Mouse (Mus musculus) forebrain, embryonic 11.5 days (tissue): ENCODE data around the gene Slc7a6os. TPM values are rescaled to one million over a fixed set of nuclear protein-coding genes. Genes with fewer than 3 reads are reported as not detected.
A peak's percentile ranks its signal among the peaks of the same experiment; 100 is the strongest.

Source experiments
- ATAC-seq: fragments of 200-750 bp; cut with Nextera tagmentation; replicated peaks from 2 replicates; pipeline ENCODE4 v1.8.0; 2017; ENCODE audit warnings: moderate TSS enrichment; ENCODE audit not compliant: low FRiP score
- DNase-seq: peaks from one replicate; pipeline ENCODE4 v3.0.0-alpha.2; 2017; ENCODE audit warnings: low spot score
- H3K27ac ChIP-seq: fragments of 300-500 bp; sonication (generic); 2 replicates; pipeline ENCODE4 v1.5.1; 2014; ENCODE audit warnings: low read depth, low read length
- H3K27me3 ChIP-seq: fragments of 300-500 bp; sonication (generic); 2 replicates; pipeline ENCODE4 v1.6.1; 2014; ENCODE audit warnings: mild to moderate bottlenecking, low read length, mixed read lengths; ENCODE audit not compliant: control insufficient read depth, insufficient read depth
- H3K36me3 ChIP-seq: fragments of 300-500 bp; sonication (generic); 2 replicates; pipeline ENCODE4 v1.6.1; 2014; ENCODE audit warnings: mild to moderate bottlenecking, low read length, moderate library complexity, mixed read lengths; ENCODE audit not compliant: control insufficient read depth, insufficient read depth
- H3K4me1 ChIP-seq: fragments of 300-500 bp; sonication (generic); replicated peaks from 2 replicates; pipeline ENCODE4 v1.6.1; 2014; ENCODE audit warnings: low read length, mixed read lengths; ENCODE audit not compliant: control insufficient read depth, insufficient read depth
- H3K4me2 ChIP-seq: fragments of 300-500 bp; sonication (generic); 2 replicates; pipeline ENCODE4 v1.6.1; 2014; ENCODE audit warnings: low read depth, mild to moderate bottlenecking, low read length, moderate library complexity, mixed read lengths; ENCODE audit not compliant: severe bottlenecking
- H3K4me3 ChIP-seq: fragments of 300-500 bp; sonication (generic); 2 replicates; pipeline ENCODE4 v1.5.1; 2014; ENCODE audit warnings: low read depth, low read length
- H3K9ac ChIP-seq: fragments of 300-500 bp; sonication (generic); 2 replicates; pipeline ENCODE4 v1.6.1; 2014; ENCODE audit warnings: low read length
- H3K9me3 ChIP-seq: fragments of 300-500 bp; sonication (generic); 2 replicates; pipeline ENCODE4 v1.6.1; 2016; ENCODE audit warnings: low read length, mixed read lengths; ENCODE audit not compliant: control insufficient read depth
- WGBS: fragments of 180-500 bp; shearing (Covaris S2); extraction: QIAGEN DNeasy Blood & Tissue Kit; methylation state at CpG from one replicate; pipeline ENCODE4 v1.1.7; 2014; 5-methylcytosine and 5-hydroxymethylcytosine counted together
- polyA plus RNA-seq: library from polyadenylated mRNA; unstranded; fragments of >200 nt; fragmentation: Nextera tagmentation; extraction: Ambion mirVana; gene quantifications from 2 replicates; pipeline ENCODE4 v1.2.1, GENCODE M21; 2014

The Slc7a6os gene
- polyA plus RNA-seq, result 44.1 and 46.8 TPM in 2 replicates

GRCm38 (mm10) chr8:106210821-106211345, at the start of gene Slc7a6os, which contains the start of gene Prmt7:
TSS of gene Slc7a6os (minus strand) at chr8:106210935.
TSS of gene Prmt7 (plus strand) at chr8:106210936.
- H3K36me3 ChIP-seq, result no peaks in the 10 kb centered on the region; the same call in 1 of the 2 replicates
- H3K4me1 ChIP-seq, result peaks cover 8% of the 10 kb centered on the region; the same call in 1 of the 2 replicates
- H3K9ac ChIP-seq, result peak within 1 kb of the TSS; percentile 89
- peak within 1 kb of the TSS; percentile 85 for H3K4me3 ChIP-seq
- peak within 1 kb of the TSS; percentile 88 for H3K27ac ChIP-seq
- ATAC-seq (peak; percentile 99), DNase-seq (peak; percentile 97)
- no peaks in the 10 kb centered on the region for H3K27me3 ChIP-seq
- peak within 1 kb of the TSS; percentile 84 for H3K4me2 ChIP-seq
- H3K9me3 ChIP-seq, result no peaks in the 10 kb centered on the region
- WGBS, result under 1% methylated on average over 52 of the region's 52 CpGs

DNA sequence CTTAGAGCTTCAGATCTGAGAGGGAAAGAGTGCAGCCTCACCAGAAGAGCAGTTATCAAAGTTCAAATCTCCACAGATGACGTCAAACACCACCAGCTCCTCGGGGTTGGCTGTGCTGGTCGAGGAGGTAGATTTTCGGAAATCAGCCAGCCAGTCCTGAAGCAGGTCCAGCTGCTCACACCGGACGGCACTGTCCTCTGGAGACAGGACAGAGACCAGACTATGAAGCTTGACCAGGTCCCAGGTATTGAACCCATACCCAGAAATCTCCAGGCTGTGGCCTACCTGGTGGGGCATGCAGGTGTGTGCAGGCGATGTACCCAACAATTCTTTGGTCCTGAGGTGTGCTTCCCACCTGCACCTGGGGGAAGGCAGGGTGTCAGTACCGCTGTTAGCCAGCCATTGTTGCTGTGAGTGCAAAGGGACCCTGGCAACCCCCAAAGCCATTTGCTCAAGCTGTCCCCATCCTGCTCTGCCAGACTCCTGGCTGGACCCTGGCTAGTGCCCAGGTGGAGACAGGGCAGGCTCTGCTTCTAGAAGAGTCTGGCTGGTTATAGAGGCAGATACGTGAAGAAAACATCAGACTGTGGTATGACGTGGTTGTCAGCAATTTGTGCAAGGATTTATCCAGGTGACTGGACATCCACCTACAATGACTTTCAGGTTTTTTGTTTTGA, 49.0 kb upstream of the Slc7a6os start:
- 89% methylated on average over 10 of the region's 10 CpGs for WGBS
- ATAC-seq (no peak), DNase-seq (no peak)
- Histone ChIP-seq H3K27ac (no peak overlapping the region), H3K4me3 (no peak overlapping the region), H3K9ac (no peak overlapping the region), H3K27me3 (no peaks in the 10 kb centered on the region), H3K36me3 (no peaks in the 10 kb centered on the region; the same call in 1 of the 2 replicates), H3K4me1 (no peaks in the 10 kb centered on the region), H3K9me3 (no peaks in the 10 kb centered on the region), H3K4me2 (no peak overlapping the region)

DNA sequence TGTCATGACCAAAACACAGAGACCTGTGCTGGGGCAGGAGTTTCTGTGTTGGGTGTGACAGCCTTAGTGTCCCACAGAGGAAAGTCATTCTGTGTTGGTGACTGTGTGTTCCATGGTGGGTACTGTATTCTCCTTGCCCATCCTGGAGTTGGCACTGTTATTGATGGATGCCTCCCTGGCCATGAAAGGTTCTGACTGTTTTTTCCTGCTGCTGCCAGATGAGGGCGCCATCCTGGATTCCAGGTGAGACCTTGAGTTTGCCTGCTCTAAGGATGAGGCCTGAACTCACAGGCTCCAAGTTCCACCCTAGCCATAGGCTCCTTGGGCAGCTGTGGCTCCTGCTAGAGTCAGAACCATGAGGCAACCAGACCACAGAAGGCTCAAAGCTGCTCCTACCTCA, 47.4 kb upstream of the Slc7a6os start:
- Histone ChIP-seq H3K4me1 (no peaks in the 10 kb centered on the region), H3K27ac (no peak overlapping the region), H3K9ac (no peak overlapping the region), H3K27me3 (no peaks in the 10 kb centered on the region), H3K4me3 (no peak overlapping the region), H3K4me2 (no peak overlapping the region), H3K36me3 (no peaks in the 10 kb centered on the region; the same call in 1 of the 2 replicates), H3K9me3 (no peaks in the 10 kb centered on the region)
- DNase-seq, result no peak
- WGBS, result 22% methylated on average over 1 of the region's 1 CpGs
- ATAC-seq, result no peak

GRCm38 (mm10) chr8:106250186-106250585, 39.5 kb upstream of the Slc7a6os start:
- H3K4me3 ChIP-seq, result no peak overlapping the region
- no peak for ATAC-seq
- H3K36me3 ChIP-seq, result peaks cover 2% of the 10 kb centered on the region; the same call in 1 of the 2 replicates
- H3K27me3 ChIP-seq, result no peaks in the 10 kb centered on the region
- DNase-seq, result no peak
- H3K4me2 ChIP-seq, result no peak overlapping the region
- H3K27ac ChIP-seq, result no peak overlapping the region
- 75% methylated on average over 4 of the region's 4 CpGs for WGBS
- H3K9ac ChIP-seq, result no peak overlapping the region
- no peaks in the 10 kb centered on the region for H3K9me3 ChIP-seq
- no peaks in the 10 kb centered on the region for H3K4me1 ChIP-seq

GRCm38 (mm10) chr8:106237106-106237505, 26.4 kb upstream of the Slc7a6os start:
- Histone ChIP-seq H3K27ac (no peak overlapping the region), H3K9me3 (no peaks in the 10 kb centered on the region), H3K36me3 (no peaks in the 10 kb centered on the region; the same call in none of the 2 replicates), H3K4me3 (no peak overlapping the region), H3K4me1 (no peaks in the 10 kb centered on the region), H3K27me3 (no peaks in the 10 kb centered on the region), H3K9ac (no peak overlapping the region), H3K4me2 (no peak overlapping the region)
- DNase-seq (no peak), ATAC-seq (no peak)
- 96% methylated on average over 5 of the region's 5 CpGs for WGBS

DNA sequence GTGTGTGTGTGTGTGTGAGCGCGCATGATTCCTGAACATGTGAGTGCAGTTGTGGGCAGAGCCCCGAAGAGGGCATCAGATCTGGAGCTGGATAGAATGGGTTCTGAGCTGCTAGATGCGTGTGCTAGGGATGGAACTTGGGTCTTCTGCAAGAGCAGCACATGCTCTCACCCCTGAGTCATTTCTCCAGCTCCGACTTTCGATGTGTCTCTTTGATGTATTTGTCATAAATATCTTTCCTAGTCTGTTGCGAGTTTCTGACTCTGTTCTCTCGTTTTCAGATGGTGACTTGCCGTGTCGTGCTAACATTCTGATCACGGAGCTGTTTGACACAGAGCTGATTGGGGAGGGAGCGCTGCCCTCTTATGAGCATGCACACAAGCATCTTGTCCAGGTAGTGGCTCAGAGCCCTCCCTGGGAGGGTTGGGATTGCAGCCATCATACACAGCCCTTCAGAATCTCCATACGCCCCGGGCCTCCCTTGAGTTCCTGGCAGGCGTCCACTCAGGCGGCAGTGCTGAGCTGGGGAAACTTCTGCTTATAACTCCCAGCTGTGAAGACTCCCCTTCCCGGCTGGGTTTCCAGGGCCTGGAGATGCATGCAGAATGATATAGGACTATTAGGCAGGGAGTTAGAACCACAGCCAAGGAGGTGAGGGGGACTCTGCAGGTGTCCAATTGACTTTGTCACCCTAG, 24.0 kb upstream of the Slc7a6os start:
- no peak for ATAC-seq
- no peaks in the 10 kb centered on the region for H3K4me1 ChIP-seq

GRCm38 (mm10) chr8:106232751-106233150, 22.0 kb upstream of the Slc7a6os start:
- ATAC-seq, result no peak
- 86% methylated on average over 3 of the region's 3 CpGs for WGBS
- H3K4me2 ChIP-seq, result no peak overlapping the region
- no peak overlapping the region for H3K9ac ChIP-seq
- H3K4me3 ChIP-seq, result no peak overlapping the region
- H3K9me3 ChIP-seq, result no peaks in the 10 kb centered on the region
- no peaks in the 10 kb centered on the region for H3K27me3 ChIP-seq
- H3K4me1 ChIP-seq, result no peaks in the 10 kb centered on the region
- no peak for DNase-seq
- no peak overlapping the region for H3K27ac ChIP-seq
- peaks cover 5% of the 10 kb centered on the region for H3K36me3 ChIP-seq

More for the DNA sequence above, 24.0 kb upstream of the Slc7a6os start:
- H3K36me3 ChIP-seq, result no peaks in the 10 kb centered on the region; the same call in none of the 2 replicates
- no peaks in the 10 kb centered on the region for H3K27me3 ChIP-seq
- H3K9me3 ChIP-seq, result no peaks in the 10 kb centered on the region
- H3K27ac ChIP-seq, result no peak overlapping the region
- 92% methylated on average over 17 of the region's 17 CpGs for WGBS
- no peak overlapping the region for H3K4me3 ChIP-seq
- no peak overlapping the region for H3K4me2 ChIP-seq
- no peak overlapping the region for H3K9ac ChIP-seq
- no peak for DNase-seq

- Histone ChIP-seq H3K9ac (no peak overlapping the region), H3K27ac (no peak overlapping the region), H3K4me2 (no peak overlapping the region), H3K9me3 (no peaks in the 10 kb centered on the region), H3K27me3 (no peaks in the 10 kb centered on the region), H3K4me1 (no peaks in the 10 kb centered on the region), H3K36me3 (peaks cover 5% of the 10 kb centered on the region; the same call in 1 of the 2 replicates), H3K4me3 (no peak overlapping the region)
- 91% methylated on average over 7 of the region's 7 CpGs for WGBS
- no peak for DNase-seq
- ATAC-seq, result no peak
Observed at GRCm38 (mm10) chr8:106231536-106231935, 20.8 kb upstream of the Slc7a6os start.
